Mouse (Mus musculus): ENCODE data around the gene F2. TPM values are rescaled to one million over a fixed set of nuclear protein-coding genes. Genes with fewer than 3 reads are reported as not detected.
"Not testable (repeated sequence)": the region's sequence is repeated elsewhere in the genome, so short reads cannot be mapped to it uniquely, and the experiment has no call there.

The F2 gene
- polyA plus RNA-seq, 1 experiment: 6.2 TPM

DNA sequence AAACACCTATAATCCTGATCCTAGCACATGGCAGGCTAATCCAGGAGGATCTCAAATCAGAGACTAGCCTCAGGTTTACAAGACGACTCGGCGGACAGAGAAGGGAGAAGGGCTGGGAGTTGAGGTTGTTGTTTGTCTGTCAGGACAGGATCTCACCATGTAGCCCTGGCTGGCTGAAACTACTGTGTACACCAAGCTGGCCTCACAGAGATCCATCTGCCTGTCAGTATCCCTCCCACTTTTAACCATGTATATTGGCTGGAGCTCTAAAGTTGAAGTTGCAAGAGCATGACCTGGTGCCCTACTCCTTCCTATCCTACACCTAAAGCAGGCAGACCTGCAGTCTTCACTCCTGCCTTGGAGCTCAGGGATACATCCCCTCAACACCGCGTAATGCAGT is 13.9 kb downstream of the F2 start:
- no peak for TF ChIP-seq USF1 (IDR thresholded peaks at IDR 0.05; ENCODE audit: low read depth)
- TF ChIP-seq E2F4 (IDR thresholded peaks at IDR 0.05; ENCODE audit: insufficient read depth): no peak
- no peak for TF ChIP-seq SRF (IDR thresholded peaks at IDR 0.05; ENCODE audit: control insufficient read depth, insufficient read length, low read depth)
- TF ChIP-seq POLR2AphosphoS2 (IDR thresholded peaks at IDR 0.05; ENCODE audit: insufficient read length, low read depth): no peak
- no peak for TF ChIP-seq POLR2A (IDR thresholded peaks at IDR 0.05; ENCODE audit: insufficient read length, low read depth)
- TF ChIP-seq MYOG (IDR thresholded peaks at IDR 0.05; ENCODE audit: control insufficient read depth in 1 of 3, insufficient read depth in 1 of 3, insufficient read length in 2 of 3, low read depth in 2 of 3): no peak
- no peak for TF ChIP-seq REST (IDR thresholded peaks at IDR 0.05; ENCODE audit: insufficient read depth, insufficient read length)
- no peak for TF ChIP-seq CEBPB (IDR thresholded peaks at IDR 0.05; ENCODE audit: insufficient read depth, poor library complexity, severe bottlenecking)
- no peak for TF ChIP-seq MYOD1 (IDR thresholded peaks at IDR 0.05; ENCODE audit: control insufficient read depth in 1 of 3, insufficient read length in 2 of 3, low read depth in 2 of 3)
- Histone ChIP-seq H3K36me3 (ENCODE audit: control insufficient read depth, insufficient read depth) (peaks cover 44% of the 10 kb centered on the region), H3K4me2 (ENCODE audit: low read depth) (no peak overlapping the region), H3K4me3 (no peak overlapping the region), H3K79me2 (ENCODE audit: control insufficient read depth, insufficient read depth) (no peaks in the 10 kb centered on the region), H3K27me3 (ENCODE audit: control insufficient read depth, insufficient read depth, insufficient read length) (no peaks in the 10 kb centered on the region), H3ac (ENCODE audit: control insufficient read depth, insufficient read length) (no peak overlapping the region)

DNA sequence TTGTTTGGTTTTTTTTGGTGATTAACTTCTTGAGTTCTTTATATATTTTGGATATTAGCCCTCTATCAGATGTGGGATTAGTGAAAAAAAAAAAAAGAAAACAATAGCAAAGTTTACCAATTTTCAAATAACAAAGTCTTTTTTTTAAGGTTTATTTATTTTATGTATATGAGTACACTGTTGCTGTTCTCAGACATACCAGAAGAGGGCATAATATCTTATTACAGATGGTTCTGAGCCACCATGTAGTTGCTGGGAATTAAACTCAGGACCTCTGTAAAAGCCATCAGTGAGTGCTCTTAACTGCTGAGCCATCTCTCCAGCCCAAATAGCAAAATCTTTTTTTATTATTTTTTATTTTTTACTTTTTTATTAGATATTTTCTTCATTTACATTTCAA is 26.8 kb downstream of the F2 start:
- H3K36me3 ChIP-seq (ENCODE audit: control insufficient read depth, insufficient read depth): peaks cover 52% of the 10 kb centered on the region
- not testable (repeated sequence) for H3ac ChIP-seq (ENCODE audit: control insufficient read depth, insufficient read length); H3K4me2 ChIP-seq (ENCODE audit: low read depth); H3K79me2 ChIP-seq (ENCODE audit: control insufficient read depth, insufficient read depth); H3K4me3 ChIP-seq; H3K27me3 ChIP-seq (ENCODE audit: control insufficient read depth, insufficient read depth, insufficient read length)

- no peak overlapping the region for H3K4me3 ChIP-seq
- no peak for TF ChIP-seq MAX (IDR thresholded peaks at IDR 0.05; ENCODE audit: low read depth)
- TF ChIP-seq POLR2AphosphoS2 (IDR thresholded peaks at IDR 0.05; ENCODE audit: insufficient read length, low read depth): no peak
- no peak for TF ChIP-seq MYOG (IDR thresholded peaks at IDR 0.05; ENCODE audit: control insufficient read depth in 1 of 3, insufficient read depth in 1 of 3, insufficient read length in 2 of 3, low read depth in 2 of 3)
- no peak for TF ChIP-seq MYOD1 (IDR thresholded peaks at IDR 0.05; ENCODE audit: control insufficient read depth in 1 of 3, insufficient read length in 2 of 3, low read depth in 2 of 3)
- TF ChIP-seq TCF12 (IDR thresholded peaks at IDR 0.05; ENCODE audit: insufficient read depth, poor library complexity, severe bottlenecking): no peak
- TF ChIP-seq POLR2A (IDR thresholded peaks at IDR 0.05; ENCODE audit: insufficient read length, low read depth): no peak
- no peak for TF ChIP-seq SRF (IDR thresholded peaks at IDR 0.05; ENCODE audit: control insufficient read depth, insufficient read length, low read depth)
- no peak for TF ChIP-seq E2F4 (IDR thresholded peaks at IDR 0.05; ENCODE audit: insufficient read depth)
- no peak for TF ChIP-seq CEBPB (IDR thresholded peaks at IDR 0.05; ENCODE audit: insufficient read depth, poor library complexity, severe bottlenecking)
- no peak for TF ChIP-seq TCF3 (IDR thresholded peaks at IDR 0.05; ENCODE audit: insufficient read length, low read depth)
- TF ChIP-seq REST (IDR thresholded peaks at IDR 0.05; ENCODE audit: insufficient read depth, insufficient read length): no peak
- no peak for TF ChIP-seq USF1 (IDR thresholded peaks at IDR 0.05; ENCODE audit: low read depth)
- peaks cover 67% of the 10 kb centered on the region for H3K36me3 ChIP-seq (ENCODE audit: control insufficient read depth, insufficient read depth)
- H3K4me2 ChIP-seq (ENCODE audit: low read depth): no peak overlapping the region
- no peak overlapping the region for H3ac ChIP-seq (ENCODE audit: control insufficient read depth, insufficient read length)
- H3K27me3 ChIP-seq (ENCODE audit: control insufficient read depth, insufficient read depth, insufficient read length): no peaks in the 10 kb centered on the region
- no peaks in the 10 kb centered on the region for H3K79me2 ChIP-seq (ENCODE audit: control insufficient read depth, insufficient read depth)
These were observed 33.8 kb downstream of the F2 start for GRCm38 (mm10) chr2:91602389-91602788.

DNA sequence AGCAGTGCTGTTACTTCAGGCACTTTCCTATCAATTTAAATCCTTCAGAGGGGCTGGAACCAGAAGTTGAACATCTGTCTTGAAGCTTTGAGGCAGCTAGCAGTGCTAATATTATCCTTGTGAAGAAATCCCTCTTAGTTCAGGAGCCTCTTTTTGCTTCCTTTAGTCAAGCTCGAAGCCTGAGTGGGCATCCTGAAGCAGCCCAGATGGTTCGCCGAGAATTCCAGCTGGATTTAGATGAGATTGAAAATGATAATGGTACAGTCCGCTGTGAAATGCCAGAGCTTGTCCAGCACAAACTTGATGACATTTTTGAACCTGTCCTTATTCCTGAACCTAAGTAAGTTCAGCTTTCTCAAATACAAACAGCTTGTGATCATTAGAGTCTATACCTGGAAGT is 35.7 kb downstream of the F2 start:
- Histone ChIP-seq H3K4me3 (no peak overlapping the region), H3K4me2 (ENCODE audit: low read depth) (no peak overlapping the region), H3ac (ENCODE audit: control insufficient read depth, insufficient read length) (no peak overlapping the region), H3K79me2 (ENCODE audit: control insufficient read depth, insufficient read depth) (no peaks in the 10 kb centered on the region), H3K36me3 (ENCODE audit: control insufficient read depth, insufficient read depth) (peaks cover 63% of the 10 kb centered on the region), H3K27me3 (ENCODE audit: control insufficient read depth, insufficient read depth, insufficient read length) (no peaks in the 10 kb centered on the region)
- no peak for TF ChIP-seq POLR2A (IDR thresholded peaks at IDR 0.05; ENCODE audit: insufficient read length, low read depth)
- no peak for TF ChIP-seq REST (IDR thresholded peaks at IDR 0.05; ENCODE audit: insufficient read depth, insufficient read length)
- TF ChIP-seq MAX (IDR thresholded peaks at IDR 0.05; ENCODE audit: low read depth): no peak
- no peak for TF ChIP-seq MYOD1 (IDR thresholded peaks at IDR 0.05; ENCODE audit: control insufficient read depth in 1 of 3, insufficient read length in 2 of 3, low read depth in 2 of 3)
- no peak for TF ChIP-seq MYOG (IDR thresholded peaks at IDR 0.05; ENCODE audit: control insufficient read depth in 1 of 3, insufficient read depth in 1 of 3, insufficient read length in 2 of 3, low read depth in 2 of 3)
- TF ChIP-seq USF1 (IDR thresholded peaks at IDR 0.05; ENCODE audit: low read depth): no peak
- TF ChIP-seq CEBPB (IDR thresholded peaks at IDR 0.05; ENCODE audit: insufficient read depth, poor library complexity, severe bottlenecking): no peak
- TF ChIP-seq POLR2AphosphoS2 (IDR thresholded peaks at IDR 0.05; ENCODE audit: insufficient read length, low read depth): no peak
- no peak for TF ChIP-seq TCF12 (IDR thresholded peaks at IDR 0.05; ENCODE audit: insufficient read depth, poor library complexity, severe bottlenecking)
- TF ChIP-seq SRF (IDR thresholded peaks at IDR 0.05; ENCODE audit: control insufficient read depth, insufficient read length, low read depth): no peak
- no peak for TF ChIP-seq TCF3 (IDR thresholded peaks at IDR 0.05; ENCODE audit: insufficient read length, low read depth)
- no peak for TF ChIP-seq E2F4 (IDR thresholded peaks at IDR 0.05; ENCODE audit: insufficient read depth)

- TF ChIP-seq POLR2AphosphoS2 (IDR thresholded peaks at IDR 0.05; ENCODE audit: insufficient read length, low read depth): no peak
- no peak overlapping the region for H3K4me3 ChIP-seq
These were observed 50.0 kb downstream of the F2 start for GRCm38 (mm10) chr2:91586242-91586641.

More at GRCm38 (mm10) chr2:91586242-91586641, 50.0 kb downstream of the F2 start:
- H3ac ChIP-seq (ENCODE audit: control insufficient read depth, insufficient read length): no peak overlapping the region
- H3K36me3 ChIP-seq (ENCODE audit: control insufficient read depth, insufficient read depth): peaks cover 71% of the 10 kb centered on the region
- no peaks in the 10 kb centered on the region for H3K79me2 ChIP-seq (ENCODE audit: control insufficient read depth, insufficient read depth)
- H3K4me2 ChIP-seq (ENCODE audit: low read depth): no peak overlapping the region
- H3K27me3 ChIP-seq (ENCODE audit: control insufficient read depth, insufficient read depth, insufficient read length): no peaks in the 10 kb centered on the region
